Mouse (Mus musculus): Measurements from ENCODE around the gene 3110001I22Rik. TPM values are rescaled to one million over a fixed set of nuclear protein-coding genes. Genes with fewer than 3 reads are reported as not detected.

3110001I22Rik gene
- total and polyA plus RNA-seq, 3 experiments, result 8.8 to 10.8 TPM; not detected in 1

GRCm38 (mm10) chr16:13722937-13723336, 51.2 kb downstream of the 3110001I22Rik start:
- no peaks in the 10 kb centered on the region for H3K36me3 ChIP-seq (ENCODE audit: control insufficient read depth in 1 of 2, insufficient read depth in 2 of 2, low read length in 2 of 2)
- TF ChIP-seq NRF1 (IDR thresholded peaks at IDR 0.05; ENCODE audit: insufficient read depth, low read depth, low read length, poor library complexity, severe bottlenecking), result no peak
- TF ChIP-seq ELF1 (IDR thresholded peaks at IDR 0.05; ENCODE audit: low read depth, low read length), result no peak
- no peak for TF ChIP-seq POLR2AphosphoS5 (IDR thresholded peaks at IDR 0.05; ENCODE audit: borderline replicate concordance, low read depth, low read length)
- no peak for TF ChIP-seq GABPA (IDR thresholded peaks at IDR 0.05; ENCODE audit: low read depth, low read length)
- TF ChIP-seq UBTF (IDR thresholded peaks at IDR 0.05; ENCODE audit: borderline replicate concordance, insufficient read depth, low read depth, low read length), result no peak
- TF ChIP-seq MEF2A (IDR thresholded peaks at IDR 0.05; ENCODE audit: extremely low read depth, insufficient replicate concordance, low read depth, low read length, poor library complexity, severe bottlenecking), result no peak
- TF ChIP-seq CTCF (IDR thresholded peaks at IDR 0.05 in 2 of 3, conservative IDR thresholded peaks at IDR 0.05 in 1 of 3; ENCODE audit: control insufficient read depth in 1 of 3, insufficient read depth in 1 of 3, low read depth in 2 of 3, low read length in 3 of 3, poor library complexity in 1 of 3, severe bottlenecking in 1 of 3), result no peak
- TF ChIP-seq MYC (IDR thresholded peaks at IDR 0.05; ENCODE audit: low read depth, low read length), result no peak
- TF ChIP-seq ZC3H11A (IDR thresholded peaks at IDR 0.05; ENCODE audit: low read depth, low read length), result no peak
- no peak for TF ChIP-seq EP300 (IDR thresholded peaks at IDR 0.05; ENCODE audit: low read depth in 1 of 2, low read length in 2 of 2)
- no peak for TF ChIP-seq E2F4 (IDR thresholded peaks at IDR 0.05; ENCODE audit: borderline replicate concordance, low read depth, low read length)
- no peak for TF ChIP-seq TAL1 (IDR thresholded peaks at IDR 0.05; ENCODE audit: low read length)
- no peak for TF ChIP-seq SMC3 (IDR thresholded peaks at IDR 0.05; ENCODE audit: low read depth, low read length)
- TF ChIP-seq CHD1 (IDR thresholded peaks at IDR 0.05; ENCODE audit: low read depth, low read length), result no peak
- TF ChIP-seq POLR2AphosphoS2 (IDR thresholded peaks at IDR 0.05; ENCODE audit: low read length), result no peak
- TF ChIP-seq TCF12 (IDR thresholded peaks at IDR 0.05; ENCODE audit: low read depth, low read length), result no peak
- TF ChIP-seq RCOR1 (IDR thresholded peaks at IDR 0.05; ENCODE audit: low read depth, low read length), result no peak
- no peak for TF ChIP-seq KAT2A (conservative IDR thresholded peaks at IDR 0.05; ENCODE audit: low read depth, low read length)
- H3K9me3 ChIP-seq (replicated peaks; ENCODE audit: insufficient read depth, low read length), result no peaks in the 10 kb centered on the region
- no peaks in the 10 kb centered on the region for H3K79me2 ChIP-seq (ENCODE audit: control insufficient read depth, insufficient read depth, low read length, poor library complexity)
- no peak overlapping the region for H3K4me3 ChIP-seq (ENCODE audit: control insufficient read depth in 1 of 2, insufficient read depth in 1 of 2, low read depth in 2 of 2, low read length in 2 of 2)
- H3K27ac ChIP-seq (ENCODE audit: control insufficient read depth, low read depth, low read length), result no peak overlapping the region
- H3K9ac ChIP-seq (ENCODE audit: control insufficient read depth, low read depth, low read length, poor library complexity, severe bottlenecking), result no peak overlapping the region
- no peaks in the 10 kb centered on the region for H3K27me3 ChIP-seq (ENCODE audit: control insufficient read depth in 1 of 2, insufficient read depth in 2 of 2, low read length in 2 of 2)
- DNase-seq (ENCODE audit: low read depth, low spot score), result no peak
- H3K4me1 ChIP-seq (ENCODE audit: control insufficient read depth in 1 of 2, insufficient read depth in 2 of 2, low read length in 2 of 2), result no peaks in the 10 kb centered on the region

GRCm38 (mm10) chr16:13727811-13728335, 56.1 kb downstream of the 3110001I22Rik start:
- peaks cover 2 to 4% of the 10 kb centered on the region in 2 experiments; a peak in 2 of 4 replicates for H3K4me1 ChIP-seq (ENCODE audit: control insufficient read depth in 1 of 2, insufficient read depth in 2 of 2, low read length in 2 of 2)
- H3K4me3 ChIP-seq (ENCODE audit: control insufficient read depth in 1 of 2, insufficient read depth in 1 of 2, low read depth in 2 of 2, low read length in 2 of 2), result no peak overlapping the region
- H3K27me3 ChIP-seq (ENCODE audit: control insufficient read depth in 1 of 2, insufficient read depth in 2 of 2, low read length in 2 of 2), result no peaks in the 10 kb centered on the region; a peak in 1 of 4 replicates
- no peak overlapping the region for H3K9ac ChIP-seq (ENCODE audit: control insufficient read depth, low read depth, low read length, poor library complexity, severe bottlenecking)
- H3K36me3 ChIP-seq (ENCODE audit: control insufficient read depth in 1 of 2, insufficient read depth in 2 of 2, low read length in 2 of 2), result peaks cover 0 to 2% of the 10 kb centered on the region in 2 experiments; a peak in 1 of 4 replicates
- TF ChIP-seq POLR2AphosphoS5 (IDR thresholded peaks at IDR 0.05; ENCODE audit: borderline replicate concordance, low read depth, low read length), result no peak
- no peak for TF ChIP-seq CHD1 (IDR thresholded peaks at IDR 0.05; ENCODE audit: low read depth, low read length)
- TF ChIP-seq MEF2A (IDR thresholded peaks at IDR 0.05; ENCODE audit: extremely low read depth, insufficient replicate concordance, low read depth, low read length, poor library complexity, severe bottlenecking), result no peak
- TF ChIP-seq MAX (IDR thresholded peaks at IDR 0.05; ENCODE audit: low read length), result no peak
- no peak for TF ChIP-seq MYB (IDR thresholded peaks at IDR 0.05; ENCODE audit: low read depth, low read length)
- TF ChIP-seq TCF12 (IDR thresholded peaks at IDR 0.05; ENCODE audit: low read depth, low read length), result no peak
- no peak for TF ChIP-seq TAL1 (IDR thresholded peaks at IDR 0.05; ENCODE audit: low read length)
- TF ChIP-seq USF1 (IDR thresholded peaks at IDR 0.05; ENCODE audit: low read depth, low read length), result no peak
- TF ChIP-seq MAZ (IDR thresholded peaks at IDR 0.05; ENCODE audit: low read depth, low read length), result no peak
- TF ChIP-seq JUND (IDR thresholded peaks at IDR 0.05; ENCODE audit: low read depth, low read length), result no peak
- no peak for TF ChIP-seq POLR2A (IDR thresholded peaks at IDR 0.05; ENCODE audit: control insufficient read depth in 1 of 2, insufficient read depth in 1 of 2, low read depth in 1 of 2, low read length in 2 of 2, poor library complexity in 1 of 2)
- TF ChIP-seq NELFE (IDR thresholded peaks at IDR 0.05; ENCODE audit: low read depth, low read length), result no peak
- TF ChIP-seq E2F4 (IDR thresholded peaks at IDR 0.05; ENCODE audit: borderline replicate concordance, low read depth, low read length), result no peak
- no peak for TF ChIP-seq CTCF (IDR thresholded peaks at IDR 0.05 in 2 of 3, conservative IDR thresholded peaks at IDR 0.05 in 1 of 3; ENCODE audit: control insufficient read depth in 1 of 3, insufficient read depth in 1 of 3, low read depth in 2 of 3, low read length in 3 of 3, poor library complexity in 1 of 3, severe bottlenecking in 1 of 3)
- TF ChIP-seq MXI1 (IDR thresholded peaks at IDR 0.05; ENCODE audit: low read depth, low read length), result no peak
- no peak for TF ChIP-seq MYC (IDR thresholded peaks at IDR 0.05; ENCODE audit: low read depth, low read length)
- TF ChIP-seq EP300 (IDR thresholded peaks at IDR 0.05; ENCODE audit: low read depth in 1 of 2, low read length in 2 of 2), result no peak
- no peak for TF ChIP-seq ZKSCAN1 (IDR thresholded peaks at IDR 0.05; ENCODE audit: low read depth, low read length)
- TF ChIP-seq ZC3H11A (IDR thresholded peaks at IDR 0.05; ENCODE audit: low read depth, low read length), result no peak
- H3K79me2 ChIP-seq (ENCODE audit: control insufficient read depth, insufficient read depth, low read length, poor library complexity), result no peaks in the 10 kb centered on the region
- no peaks in the 10 kb centered on the region for H3K9me3 ChIP-seq (replicated peaks; ENCODE audit: insufficient read depth, low read length)
- H3K27ac ChIP-seq (ENCODE audit: control insufficient read depth, low read depth, low read length), result no peak overlapping the region
- DNase-seq (ENCODE audit: low read depth, low spot score), result no peak

Data from MEL (cell line).